Mouse (Mus musculus) hindbrain, embryonic 15.5 days (tissue): ENCODE results near the gene Ctdspl. TPM values are rescaled to one million over a fixed set of nuclear protein-coding genes. Genes with fewer than 3 reads are reported as not detected.

Experiments
- ATAC-seq: fragments of 200-750 bp; cut with Nextera tagmentation; 2 replicates; pipeline ENCODE4 v1.8.0; 2017; ENCODE audit warnings: low read depth, moderate number of reproducible peaks, moderate TSS enrichment; ENCODE audit not compliant: low FRiP score
- H3K27ac ChIP-seq: fragments of 300-500 bp; sonication (generic); replicated peaks from 2 replicates; pipeline ENCODE4 v1.5.1; 2015; ENCODE audit warnings: mild to moderate bottlenecking, inconsistent platforms
- H3K27me3 ChIP-seq: fragments of 300-500 bp; sonication (generic); 2 replicates; pipeline ENCODE4 v1.6.1; 2015; ENCODE audit warnings: control low read depth, inconsistent platforms
- H3K36me3 ChIP-seq: fragments of 300-500 bp; sonication (generic); 2 replicates; pipeline ENCODE4 v1.6.1; 2015; ENCODE audit warnings: control low read depth, inconsistent platforms
- H3K4me1 ChIP-seq: fragments of 300-500 bp; sonication (generic); replicated peaks from 2 replicates; pipeline ENCODE4 v1.6.1; 2015; ENCODE audit warnings: control low read depth, inconsistent platforms
- H3K4me2 ChIP-seq: fragments of 300-500 bp; sonication (generic); 2 replicates; pipeline ENCODE4 v1.6.1; 2015; ENCODE audit warnings: moderate library complexity, mild to moderate bottlenecking, inconsistent platforms
- H3K4me3 ChIP-seq: fragments of 300-500 bp; sonication (generic); 2 replicates; pipeline ENCODE4 v1.5.1; 2015; ENCODE audit warnings: mild to moderate bottlenecking, inconsistent platforms
- H3K9ac ChIP-seq: fragments of 300-500 bp; sonication (generic); 2 replicates; pipeline ENCODE4 v1.6.1; 2015; ENCODE audit warnings: inconsistent platforms
- H3K9me3 ChIP-seq: fragments of 300-500 bp; sonication (generic); 2 replicates; pipeline ENCODE4 v1.6.1; 2016; ENCODE audit warnings: control low read depth, inconsistent platforms
- WGBS: fragments of 180-500 bp; shearing (Covaris S2); methylation state at CpG from one replicate; pipeline ENCODE4 v1.1.7; 2015; 5-methylcytosine and 5-hydroxymethylcytosine counted together
- polyA plus RNA-seq: library from polyadenylated mRNA; unstranded; fragments of >200 nt; fragmentation: Nextera tagmentation; extraction: Ambion mirVana; gene quantifications from 2 replicates; pipeline ENCODE4 v1.2.1, GENCODE M21; 2015

Ctdspl gene
- polyA plus RNA-seq, result 8.9 and 9.6 TPM in 2 replicates

DNA sequence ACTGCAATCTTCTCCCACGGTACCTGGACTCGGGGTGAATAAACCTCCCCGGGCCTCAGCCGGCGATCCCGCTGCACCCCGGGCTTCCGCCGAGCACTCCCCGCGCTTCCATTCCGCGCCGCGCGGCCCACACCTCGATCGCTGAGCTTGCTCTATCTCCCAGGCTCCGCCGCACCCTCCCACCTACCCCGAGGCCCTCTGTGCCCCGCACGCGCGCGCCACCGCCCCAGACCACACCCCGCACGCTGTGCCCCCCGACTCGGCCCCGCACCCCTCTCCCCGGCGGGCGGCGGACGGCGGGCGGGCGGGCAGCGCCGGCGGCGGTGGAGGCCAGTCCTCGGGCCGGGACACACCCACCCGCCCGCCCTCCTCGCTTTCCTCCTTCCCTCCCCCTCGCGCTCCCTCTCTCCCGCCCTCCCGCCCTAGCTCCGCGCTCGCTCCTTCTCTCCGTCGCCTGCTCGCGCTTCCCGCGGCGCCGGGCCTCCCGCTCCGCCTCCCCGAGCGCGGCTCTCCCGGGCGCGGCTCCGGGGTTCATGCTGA is at the start of gene Ctdspl:
Ctdspl (plus strand) TSS at position 343 of the 540 bp plus-strand sequence.
- WGBS, result under 1% methylated on average over 32 of the region's 73 CpGs
- Histone ChIP-seq H3K27ac (peak within 1 kb of the TSS; percentile 89), H3K9me3 (no peaks in the 10 kb centered on the region), H3K4me1 (peaks cover 40% of the 10 kb centered on the region), H3K9ac (peak within 1 kb of the TSS; percentile 75), H3K4me2 (peak within 1 kb of the TSS; percentile 99), H3K36me3 (no peaks in the 10 kb centered on the region), H3K27me3 (no peaks in the 10 kb centered on the region), H3K4me3 (peak within 1 kb of the TSS; percentile 89)
- ATAC-seq, result peak; percentile 59

DNA sequence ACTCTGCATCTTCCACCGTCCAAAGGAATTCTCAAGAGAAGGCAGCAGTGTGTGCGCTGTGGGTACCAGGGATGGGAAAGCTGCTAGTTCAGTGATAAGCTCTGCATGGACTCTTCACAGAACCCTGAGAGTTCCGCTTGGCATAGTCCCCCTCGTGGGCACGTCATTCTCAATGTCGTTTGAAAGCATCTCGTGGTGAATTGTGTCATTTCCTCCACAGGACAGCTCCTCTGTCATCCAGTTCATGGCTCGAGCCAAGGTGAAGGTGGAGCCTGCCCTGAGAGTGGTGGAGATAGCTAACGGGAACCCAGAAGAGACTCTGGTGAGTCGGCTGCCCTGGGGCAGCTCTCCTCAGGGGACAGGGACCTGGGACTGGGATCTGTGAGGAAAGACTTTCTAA is 49.4 kb upstream of the Ctdspl start:
- WGBS, result 80% methylated on average over 10 of the region's 10 CpGs
- ATAC-seq, result no peak
- Histone ChIP-seq H3K27me3 (no peaks in the 10 kb centered on the region), H3K4me2 (no peak overlapping the region), H3K4me3 (no peak overlapping the region), H3K27ac (no peak overlapping the region), H3K36me3 (no peaks in the 10 kb centered on the region), H3K9ac (no peak overlapping the region), H3K9me3 (no peaks in the 10 kb centered on the region), H3K4me1 (no peaks in the 10 kb centered on the region)

DNA sequence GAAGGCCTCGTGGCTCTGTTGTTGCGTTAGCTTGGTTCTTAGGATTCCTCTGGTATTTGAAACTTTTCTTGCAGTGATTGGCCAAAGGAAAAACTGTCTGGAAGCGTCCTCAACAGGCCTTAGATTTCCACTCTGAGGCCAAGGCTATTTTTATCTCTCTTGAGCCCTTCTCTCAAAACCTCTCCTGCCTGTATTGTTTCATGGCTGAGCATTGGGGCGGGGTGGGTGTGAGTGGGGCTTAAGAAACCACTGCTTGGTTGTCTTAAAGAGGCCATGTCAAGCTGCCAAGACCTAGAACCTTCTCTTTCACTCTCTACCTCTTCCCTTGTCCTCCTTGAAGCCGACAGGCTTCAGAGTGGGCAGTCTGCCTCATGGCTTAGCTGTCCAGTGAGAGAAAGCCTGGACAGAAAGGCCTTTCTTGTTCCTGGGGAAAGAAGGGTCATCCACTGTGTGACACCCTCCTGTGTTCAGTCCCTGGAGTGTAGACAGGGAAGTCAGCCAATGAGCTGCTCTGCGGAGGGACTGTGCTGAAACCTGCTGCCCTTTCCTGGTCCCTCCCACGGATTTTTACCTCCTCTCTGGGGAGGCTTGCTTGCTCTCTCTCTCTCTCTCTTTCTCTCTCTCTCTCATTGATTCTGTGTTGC is 48.8 kb upstream of the Ctdspl start:
- no peak for ATAC-seq
- Histone ChIP-seq H3K36me3 (no peaks in the 10 kb centered on the region), H3K4me1 (no peaks in the 10 kb centered on the region), H3K9me3 (no peaks in the 10 kb centered on the region), H3K4me3 (no peak overlapping the region), H3K27ac (no peak overlapping the region), H3K9ac (no peak overlapping the region), H3K27me3 (no peaks in the 10 kb centered on the region), H3K4me2 (no peak overlapping the region)
- WGBS, result 87% methylated on average over 7 of the region's 7 CpGs

DNA sequence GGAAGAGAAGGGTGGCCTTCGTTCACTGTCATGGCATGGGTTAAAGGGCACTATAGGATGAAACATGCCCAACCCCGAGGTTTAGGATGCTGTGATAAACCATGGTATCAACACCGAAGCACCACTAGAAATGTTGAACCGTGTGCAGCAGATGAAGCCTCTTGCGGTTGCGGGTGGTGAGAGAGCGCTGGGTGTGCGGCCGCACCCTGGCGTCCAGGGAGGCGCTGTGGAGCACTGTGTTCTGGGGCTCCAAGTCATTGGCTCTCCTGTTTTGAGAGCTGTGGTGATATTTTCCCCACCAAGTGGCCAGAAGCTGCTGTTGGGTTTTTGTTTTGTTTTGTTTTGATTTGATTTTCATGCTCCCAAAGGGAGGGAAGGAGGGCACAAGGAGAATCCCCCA is 47.7 kb upstream of the Ctdspl start:
- H3K9ac ChIP-seq, result no peak overlapping the region
- H3K4me3 ChIP-seq, result no peak overlapping the region
- no peaks in the 10 kb centered on the region for H3K9me3 ChIP-seq
- H3K27ac ChIP-seq, result no peak overlapping the region
- no peak for ATAC-seq
- H3K27me3 ChIP-seq, result no peaks in the 10 kb centered on the region
- H3K36me3 ChIP-seq, result no peaks in the 10 kb centered on the region
- H3K4me2 ChIP-seq, result no peak overlapping the region
- H3K4me1 ChIP-seq, result no peaks in the 10 kb centered on the region
- 90% methylated on average over 11 of the region's 11 CpGs for WGBS

DNA sequence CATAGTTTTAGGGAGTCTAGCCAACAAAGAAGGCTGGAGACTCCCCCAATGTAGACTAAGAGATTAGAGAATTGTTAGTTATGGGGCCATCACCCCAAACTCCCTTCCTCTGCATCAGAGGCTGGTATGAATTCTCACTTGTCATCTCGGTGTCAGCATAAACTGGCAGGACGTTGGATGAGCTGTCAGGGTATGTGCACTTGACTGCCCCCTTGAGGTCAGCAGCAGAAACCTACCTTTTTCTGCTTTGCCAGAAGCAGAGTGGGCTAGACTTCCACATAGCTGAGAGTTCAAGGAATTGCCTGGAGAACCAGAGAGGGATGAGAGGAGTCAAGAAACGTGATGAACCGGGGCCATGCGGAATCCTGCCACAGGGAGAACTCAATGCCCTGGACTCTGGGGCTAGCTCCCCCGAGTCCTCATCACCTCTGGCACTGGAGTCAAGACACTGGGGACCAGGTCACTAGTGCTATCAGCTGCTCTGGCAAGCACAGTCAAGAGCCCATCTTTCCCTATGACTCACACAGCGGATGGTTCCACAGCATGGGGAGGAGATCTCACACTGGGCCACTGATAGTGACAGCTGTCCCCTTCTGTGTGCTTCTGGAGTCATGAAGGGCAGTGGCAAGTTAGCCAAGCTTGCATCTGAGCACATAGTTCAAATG is 44.8 kb upstream of the Ctdspl start:
- Histone ChIP-seq H3K36me3 (no peaks in the 10 kb centered on the region), H3K4me2 (no peak overlapping the region), H3K9ac (no peak overlapping the region), H3K4me1 (no peaks in the 10 kb centered on the region), H3K27me3 (no peaks in the 10 kb centered on the region), H3K9me3 (no peaks in the 10 kb centered on the region), H3K27ac (no peak overlapping the region), H3K4me3 (no peak overlapping the region)
- WGBS, result 81% methylated on average over 7 of the region's 7 CpGs
- no peak for ATAC-seq

DNA sequence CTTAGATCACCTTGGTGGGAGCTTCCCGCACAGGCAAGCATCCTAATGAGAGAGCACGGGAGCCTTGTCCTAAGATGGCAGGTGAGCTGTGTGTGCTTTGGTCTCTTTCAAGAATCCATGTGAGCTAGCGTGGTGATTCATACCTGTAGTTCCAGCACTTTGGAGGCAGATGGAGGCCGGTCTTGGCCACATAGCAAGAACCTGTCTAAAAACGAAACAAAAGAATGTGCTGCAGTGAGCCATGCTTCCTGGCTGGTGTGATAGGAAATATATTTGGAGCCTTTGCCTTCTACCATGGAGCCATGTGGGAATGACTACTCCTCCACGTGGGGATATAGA is 44.3 kb upstream of the Ctdspl start:
- H3K9ac ChIP-seq, result no peak overlapping the region

DNA sequence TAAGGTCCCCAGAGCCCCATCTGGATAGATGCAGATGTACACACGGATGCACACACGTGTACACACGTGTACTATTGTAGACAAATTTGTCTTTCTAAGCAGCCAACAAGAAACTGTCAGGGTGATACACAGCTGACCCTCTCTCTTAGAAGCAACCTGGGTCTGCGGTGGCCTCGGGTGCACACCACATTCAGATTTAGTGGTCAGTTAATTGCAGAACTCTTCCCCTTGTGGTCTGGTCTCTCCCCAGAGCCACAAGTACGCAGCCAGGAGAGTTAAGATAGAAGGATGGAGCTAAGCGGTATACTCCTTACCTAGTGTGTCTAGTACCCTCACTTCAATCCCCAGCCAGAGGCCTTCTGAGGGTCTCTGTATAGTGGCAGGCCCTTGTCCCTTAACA is 43.1 kb upstream of the Ctdspl start:
- Histone ChIP-seq H3K36me3 (no peaks in the 10 kb centered on the region), H3K4me1 (no peaks in the 10 kb centered on the region), H3K4me3 (no peak overlapping the region), H3K9me3 (no peaks in the 10 kb centered on the region), H3K9ac (no peak overlapping the region), H3K27ac (no peak overlapping the region), H3K27me3 (no peaks in the 10 kb centered on the region), H3K4me2 (no peak overlapping the region)
- no peak for ATAC-seq
- WGBS, result 94% methylated on average over 7 of the region's 7 CpGs

More for the DNA sequence above, 44.3 kb upstream of the Ctdspl start:
- no peaks in the 10 kb centered on the region for H3K4me1 ChIP-seq
- 94% methylated on average over 6 of the region's 6 CpGs for WGBS
- H3K4me3 ChIP-seq, result no peak overlapping the region
- H3K9me3 ChIP-seq, result no peaks in the 10 kb centered on the region
- H3K4me2 ChIP-seq, result no peak overlapping the region
- no peaks in the 10 kb centered on the region for H3K27me3 ChIP-seq
- H3K36me3 ChIP-seq, result no peaks in the 10 kb centered on the region
- no peak for ATAC-seq
- no peak overlapping the region for H3K27ac ChIP-seq

DNA sequence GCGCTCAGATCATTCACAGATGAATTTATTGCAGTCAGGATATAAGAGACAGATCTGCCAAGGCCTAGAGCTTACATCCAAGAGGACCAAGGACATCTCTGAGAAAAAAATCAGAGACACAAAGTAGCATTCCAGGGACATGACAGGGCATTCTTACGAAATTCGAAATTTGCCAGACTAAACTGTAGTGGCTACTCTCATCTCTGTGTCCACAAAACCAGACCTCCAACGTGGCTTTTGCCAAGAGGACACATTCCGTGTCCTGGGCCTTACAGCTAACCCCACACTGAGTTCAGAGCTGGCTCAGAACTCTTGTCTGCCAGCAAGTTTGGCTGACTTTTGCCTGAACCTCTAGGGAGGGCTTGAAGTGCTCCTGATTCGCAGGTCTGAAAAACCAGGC is 40.5 kb upstream of the Ctdspl start:
- ATAC-seq, result no peak
- Histone ChIP-seq H3K4me2 (no peak overlapping the region), H3K36me3 (no peaks in the 10 kb centered on the region), H3K27ac (no peak overlapping the region), H3K27me3 (no peaks in the 10 kb centered on the region), H3K9me3 (no peaks in the 10 kb centered on the region), H3K4me1 (peaks cover 2% of the 10 kb centered on the region; the same call in 1 of the 2 replicates), H3K4me3 (no peak overlapping the region), H3K9ac (no peak overlapping the region)
- WGBS, result 80% methylated on average over 6 of the region's 6 CpGs

DNA sequence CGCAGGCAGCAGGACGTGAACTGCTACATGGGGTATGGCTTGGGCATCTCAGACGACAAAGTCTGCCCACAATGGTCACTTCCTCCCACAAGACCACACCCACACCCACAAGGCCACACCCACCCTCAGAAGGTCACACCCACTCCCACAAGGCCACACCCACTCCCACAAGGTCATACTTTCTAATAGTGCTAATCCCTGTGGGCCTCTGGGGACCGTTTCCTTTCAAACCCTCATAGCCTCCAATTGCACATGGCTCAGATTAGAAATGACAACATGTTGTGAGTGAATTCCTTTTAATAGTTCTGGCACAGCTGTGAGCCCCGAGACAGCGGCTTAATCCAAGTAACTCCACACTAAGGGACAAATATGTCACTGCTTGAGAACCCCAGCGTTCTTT is 39.1 kb upstream of the Ctdspl start:
- Histone ChIP-seq H3K4me2 (no peak overlapping the region), H3K27me3 (no peaks in the 10 kb centered on the region), H3K9ac (no peak overlapping the region), H3K9me3 (no peaks in the 10 kb centered on the region), H3K36me3 (no peaks in the 10 kb centered on the region), H3K4me3 (no peak overlapping the region), H3K27ac (no peak overlapping the region), H3K4me1 (peaks cover 12% of the 10 kb centered on the region; the same call in 1 of the 2 replicates)
- ATAC-seq, result no peak
- 91% methylated on average over 7 of the region's 7 CpGs for WGBS

DNA sequence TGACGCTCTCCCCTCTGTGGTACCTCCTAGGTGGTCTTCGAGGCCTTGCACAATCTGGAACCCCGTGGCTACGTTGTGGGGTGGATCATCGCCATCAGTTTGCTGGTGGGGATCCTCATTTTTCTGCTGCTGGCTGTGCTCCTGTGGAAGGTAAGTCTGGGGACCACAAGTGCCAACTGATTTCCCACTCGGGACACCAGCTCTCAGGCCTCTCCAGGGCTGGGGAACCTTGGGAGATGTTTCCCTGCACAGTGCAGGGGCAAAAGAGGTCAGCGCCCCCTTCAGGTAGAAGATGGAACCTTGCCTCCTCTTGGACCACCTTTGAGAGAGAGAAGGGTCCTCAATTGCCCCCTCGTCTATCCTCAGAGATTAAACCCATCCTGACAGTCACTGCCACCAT is 38.5 kb upstream of the Ctdspl start:
- Histone ChIP-seq H3K9ac (no peak overlapping the region), H3K9me3 (no peaks in the 10 kb centered on the region), H3K4me3 (no peak overlapping the region), H3K4me1 (peaks cover 12% of the 10 kb centered on the region; the same call in 1 of the 2 replicates), H3K4me2 (no peak overlapping the region), H3K27ac (no peak overlapping the region), H3K36me3 (no peaks in the 10 kb centered on the region), H3K27me3 (no peaks in the 10 kb centered on the region)
- ATAC-seq, result no peak
- WGBS, result 90% methylated on average over 8 of the region's 8 CpGs

DNA sequence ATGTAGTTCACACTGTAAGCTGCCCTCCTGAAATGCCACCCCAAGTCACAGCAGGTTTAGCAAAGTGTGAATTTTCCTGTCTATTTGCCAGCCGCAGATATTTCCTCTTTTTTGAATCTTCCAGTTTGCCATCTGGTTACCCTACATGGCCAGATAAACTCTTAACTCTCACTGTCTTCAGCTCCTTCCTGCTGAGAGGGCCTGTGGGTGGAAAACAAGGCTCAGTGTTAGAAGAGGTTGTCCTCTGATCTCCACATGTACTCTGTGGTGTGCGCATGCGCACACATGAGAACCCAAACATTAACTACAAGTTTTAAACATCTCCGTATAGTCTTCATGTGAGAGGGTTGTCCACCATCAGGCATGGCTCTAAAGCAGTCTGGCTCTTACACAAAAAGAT is 36.1 kb upstream of the Ctdspl start:
- 79% methylated on average over 4 of the region's 4 CpGs for WGBS
- H3K4me3 ChIP-seq, result no peak overlapping the region
- no peaks in the 10 kb centered on the region for H3K36me3 ChIP-seq
- no peak overlapping the region for H3K4me2 ChIP-seq
- H3K9me3 ChIP-seq, result no peaks in the 10 kb centered on the region
- no peak for ATAC-seq
- no peak overlapping the region for H3K27ac ChIP-seq
- H3K4me1 ChIP-seq, result peaks cover 12% of the 10 kb centered on the region; the same call in 1 of the 2 replicates
- H3K27me3 ChIP-seq, result no peaks in the 10 kb centered on the region
- H3K9ac ChIP-seq, result no peak overlapping the region

DNA sequence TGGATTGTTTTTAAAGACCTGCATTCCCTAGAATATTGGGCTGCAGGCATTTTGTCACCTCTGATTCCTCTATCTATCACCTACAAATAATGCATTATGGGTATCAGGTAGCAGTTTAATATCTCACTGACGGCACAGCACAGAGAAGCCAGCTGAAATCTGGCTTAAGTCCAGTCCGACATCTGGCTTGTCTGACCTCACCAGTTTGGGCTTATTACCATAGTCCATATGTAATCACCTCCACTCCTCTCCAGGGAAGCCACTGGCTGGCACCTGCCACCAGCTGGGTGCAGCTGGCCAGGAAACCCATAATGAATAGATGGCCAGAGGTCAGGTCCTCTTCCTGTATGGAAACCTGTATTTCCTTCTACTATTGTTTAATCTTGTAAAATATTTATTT is 35.6 kb upstream of the Ctdspl start:
- Histone ChIP-seq H3K4me2 (no peak overlapping the region), H3K4me3 (no peak overlapping the region), H3K9me3 (no peaks in the 10 kb centered on the region), H3K4me1 (peaks cover 12% of the 10 kb centered on the region; the same call in 1 of the 2 replicates), H3K9ac (no peak overlapping the region), H3K27ac (no peak overlapping the region), H3K27me3 (no peaks in the 10 kb centered on the region), H3K36me3 (no peaks in the 10 kb centered on the region)
- no peak for ATAC-seq
- WGBS, result 43% methylated on average over 2 of the region's 2 CpGs
